Mouse (Mus musculus) A20 (cell line): Measurements from ENCODE around the gene Traf2.

Source experiments
- DNase-seq: peaks from one replicate; pipeline ENCODE4 v3.0.0-alpha.2; 2011; ENCODE audit warnings: low read depth, low spot score

Traf2 gene

GRCm38 (mm10) chr2:25546811-25547491 lies at the start of gene Traf2:
Gene Traf2, minus strand, starts transcription at chr2:25546940.
- DNase-seq = peak; percentile 99

DNA sequence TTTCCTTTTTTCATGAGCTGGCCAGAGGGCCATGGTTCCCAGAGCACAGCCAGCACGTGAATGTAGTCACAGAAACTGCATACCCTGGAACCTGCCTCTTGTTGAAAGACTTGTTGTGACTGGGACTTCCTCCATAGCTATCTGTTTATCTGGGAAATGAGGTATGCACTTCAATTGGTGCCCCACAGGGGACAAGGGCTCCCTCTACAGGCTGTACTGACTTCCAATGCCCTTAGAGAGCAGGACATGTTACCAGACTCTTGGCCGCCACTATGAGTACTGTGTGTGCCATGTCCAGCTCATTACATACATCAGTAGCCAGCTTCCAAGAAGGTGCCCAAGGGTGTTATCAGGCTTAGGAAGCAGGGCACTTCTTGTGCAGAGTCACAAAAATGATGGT lies 45.1 kb upstream of the Traf2 start:
- peak; percentile 48 for DNase-seq

- DNase-seq = no peak
These were observed 41.6 kb upstream of the Traf2 start for GRCm38 (mm10) chr2:25588227-25588907.

GRCm38 (mm10) chr2:25587290-25587689 lies 40.5 kb upstream of the Traf2 start:
- DNase-seq = no peak

DNA sequence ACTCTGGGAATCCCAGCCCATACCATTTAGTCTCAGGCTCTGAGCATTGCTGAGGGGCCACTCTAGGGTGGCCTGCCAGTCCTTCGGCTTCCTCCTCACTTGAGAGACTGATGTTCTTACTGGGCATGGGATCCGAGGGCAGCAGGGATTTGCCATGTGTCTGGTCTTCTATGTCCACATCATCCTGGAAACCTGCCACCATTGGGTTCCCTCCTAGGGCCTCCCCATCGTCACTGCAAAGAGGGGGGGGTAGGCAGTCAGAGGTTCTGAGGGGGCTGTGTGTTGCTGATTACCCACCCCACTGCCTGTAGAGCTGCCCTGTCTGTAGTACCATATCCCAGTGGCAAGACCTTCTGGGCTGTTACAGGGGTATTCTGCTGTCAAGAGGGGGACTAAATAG lies 38.9 kb upstream of the Traf2 start:
- no peak for DNase-seq

DNA sequence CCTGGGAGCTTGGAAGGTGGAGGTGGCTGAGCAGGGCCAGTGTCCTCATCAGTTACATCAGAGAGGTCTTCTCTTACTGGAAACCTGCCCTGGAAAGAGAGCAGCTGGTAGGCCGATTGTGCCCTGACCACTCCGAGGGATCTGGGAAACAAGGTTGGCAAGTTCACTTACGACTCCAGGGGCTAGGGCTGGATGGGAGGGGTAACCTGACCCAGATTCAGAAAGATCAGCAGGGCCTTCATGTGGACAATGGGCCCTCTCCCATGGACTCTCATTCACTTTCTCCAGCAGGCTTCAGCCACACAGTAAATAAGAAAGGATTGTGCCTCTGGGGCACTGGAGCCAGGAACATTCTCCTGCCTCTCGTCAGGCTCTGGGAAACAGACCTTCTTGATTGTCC lies 38.1 kb upstream of the Traf2 start:
- DNase-seq = no peak

DNA sequence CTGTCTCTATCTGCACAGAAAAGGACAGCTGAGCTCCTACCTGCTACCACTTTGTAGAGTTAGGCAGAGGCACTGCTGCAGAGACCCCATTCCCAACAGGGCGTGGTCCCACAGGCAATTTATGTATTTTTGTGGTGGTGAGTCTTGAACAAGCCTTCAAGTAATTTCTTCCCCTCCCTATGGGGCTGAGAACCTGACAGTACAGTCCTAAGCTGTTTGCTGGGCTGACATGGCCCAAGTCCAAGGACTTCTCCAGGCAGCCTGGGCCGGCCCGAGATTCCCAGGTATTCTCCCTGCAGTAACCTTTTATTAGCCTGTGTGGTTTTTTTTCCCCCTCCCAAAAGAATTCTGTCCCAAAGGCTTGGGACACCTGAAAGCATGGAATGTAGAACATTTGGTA lies 37.4 kb upstream of the Traf2 start:
- DNase-seq = no peak

DNA sequence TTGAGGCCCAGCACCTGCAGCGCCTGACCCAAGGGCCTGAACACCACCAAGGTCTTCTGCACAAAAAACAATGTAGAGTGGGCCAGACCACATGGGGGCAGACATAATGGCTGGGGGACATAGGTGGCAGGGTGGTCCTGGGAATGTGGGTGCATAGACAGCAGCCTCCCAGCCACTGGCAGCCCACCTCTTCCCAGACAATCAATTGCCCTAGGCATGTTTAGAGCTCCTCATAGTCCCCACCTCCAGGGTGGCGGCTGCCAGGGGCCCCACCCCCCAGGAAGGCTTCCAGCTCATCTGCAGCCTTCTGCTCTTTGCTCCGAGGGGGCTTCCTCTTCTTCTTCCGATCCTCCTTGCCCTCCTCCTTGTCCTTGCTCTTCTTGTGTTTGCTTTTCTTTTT lies 36.8 kb upstream of the Traf2 start:
- DNase-seq = no peak

- no peak for DNase-seq
These were observed 36.4 kb upstream of the Traf2 start for GRCm38 (mm10) chr2:25583120-25583481.

GRCm38 (mm10) chr2:25582466-25583119 lies 35.9 kb upstream of the Traf2 start:
- peak; percentile 22 for DNase-seq

DNA sequence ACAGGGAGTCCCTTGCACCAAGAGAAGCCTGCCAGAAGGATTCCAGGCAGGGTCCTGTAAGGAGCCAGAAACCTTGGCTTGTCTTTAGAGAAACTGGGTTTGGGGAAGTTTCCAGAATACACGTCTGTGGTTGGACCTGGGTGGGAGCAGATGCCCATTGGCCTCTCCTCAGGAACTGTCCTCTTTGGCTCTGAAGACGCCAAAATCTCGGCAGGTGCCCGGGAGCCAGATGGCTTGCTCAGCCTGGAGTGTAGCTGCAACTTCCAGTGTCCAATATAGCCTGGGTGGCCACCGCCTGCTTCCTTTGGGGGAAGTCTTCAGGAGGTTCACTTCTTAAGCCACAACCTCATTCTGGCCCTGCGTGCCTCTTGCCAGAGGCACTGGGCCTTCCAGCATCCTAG lies 35.2 kb upstream of the Traf2 start:
- peak; percentile 69 for DNase-seq

- DNase-seq = peak; percentile 83
These were observed 34.6 kb upstream of the Traf2 start, which contains the start of gene Ajm1 for GRCm38 (mm10) chr2:25581294-25581864. Gene Ajm1, minus strand, starts transcription at chr2:25581757.

- no peak for DNase-seq
These were observed 33.9 kb upstream of the Traf2 start for GRCm38 (mm10) chr2:25580621-25581101.

GRCm38 (mm10) chr2:25579737-25580460 lies 33.2 kb upstream of the Traf2 start:
- peak; percentile 56 for DNase-seq

DNA sequence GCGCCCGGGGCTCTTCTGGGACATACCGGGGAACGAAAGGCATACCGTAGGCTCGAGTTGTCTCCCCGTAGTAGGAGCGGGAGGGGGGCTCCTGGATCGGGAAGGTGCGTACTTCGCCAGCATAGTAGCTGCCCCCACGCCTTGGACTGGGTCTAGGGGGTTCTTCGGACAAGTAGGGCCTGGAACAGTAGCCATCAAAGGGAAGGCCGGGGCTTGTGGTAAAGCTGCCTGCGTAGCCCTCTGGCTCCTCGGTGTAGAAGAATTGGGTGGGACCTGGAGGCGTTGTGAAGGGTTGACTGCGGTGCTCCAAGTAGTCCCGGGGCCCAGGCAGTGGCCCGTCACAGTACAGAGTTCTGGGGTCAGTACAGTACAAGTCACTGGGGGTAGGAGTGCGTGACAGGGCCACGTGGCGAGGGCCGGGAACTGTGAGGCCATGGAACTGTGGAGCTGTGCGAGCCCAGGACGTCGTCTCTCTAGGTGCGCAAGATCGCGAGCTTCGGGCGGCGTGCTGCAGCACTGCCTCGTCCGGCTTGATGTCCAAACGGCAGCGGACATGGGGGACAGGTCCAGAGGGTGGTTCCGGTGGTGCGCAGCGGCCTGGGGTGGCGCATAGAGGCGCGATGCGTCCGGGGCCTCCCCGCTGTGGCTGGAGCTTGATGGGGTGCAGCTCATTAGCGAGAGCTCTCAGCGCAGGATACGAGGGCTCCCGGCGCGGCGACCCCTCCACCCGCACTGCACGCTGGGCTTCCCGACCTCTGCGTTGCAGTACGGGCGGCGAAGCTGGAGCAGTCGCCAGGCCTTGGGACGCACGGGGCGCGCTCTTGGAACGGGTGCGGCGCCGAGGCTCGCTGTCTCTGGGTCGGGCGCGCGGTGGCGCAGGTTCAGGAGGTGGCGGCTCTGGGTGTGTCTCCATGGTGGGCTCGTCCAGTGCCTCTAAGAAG lies 32.3 kb upstream of the Traf2 start:
- no peak for DNase-seq

- no peak for DNase-seq
These were observed 31.4 kb upstream of the Traf2 start for GRCm38 (mm10) chr2:25577951-25578795.

DNA sequence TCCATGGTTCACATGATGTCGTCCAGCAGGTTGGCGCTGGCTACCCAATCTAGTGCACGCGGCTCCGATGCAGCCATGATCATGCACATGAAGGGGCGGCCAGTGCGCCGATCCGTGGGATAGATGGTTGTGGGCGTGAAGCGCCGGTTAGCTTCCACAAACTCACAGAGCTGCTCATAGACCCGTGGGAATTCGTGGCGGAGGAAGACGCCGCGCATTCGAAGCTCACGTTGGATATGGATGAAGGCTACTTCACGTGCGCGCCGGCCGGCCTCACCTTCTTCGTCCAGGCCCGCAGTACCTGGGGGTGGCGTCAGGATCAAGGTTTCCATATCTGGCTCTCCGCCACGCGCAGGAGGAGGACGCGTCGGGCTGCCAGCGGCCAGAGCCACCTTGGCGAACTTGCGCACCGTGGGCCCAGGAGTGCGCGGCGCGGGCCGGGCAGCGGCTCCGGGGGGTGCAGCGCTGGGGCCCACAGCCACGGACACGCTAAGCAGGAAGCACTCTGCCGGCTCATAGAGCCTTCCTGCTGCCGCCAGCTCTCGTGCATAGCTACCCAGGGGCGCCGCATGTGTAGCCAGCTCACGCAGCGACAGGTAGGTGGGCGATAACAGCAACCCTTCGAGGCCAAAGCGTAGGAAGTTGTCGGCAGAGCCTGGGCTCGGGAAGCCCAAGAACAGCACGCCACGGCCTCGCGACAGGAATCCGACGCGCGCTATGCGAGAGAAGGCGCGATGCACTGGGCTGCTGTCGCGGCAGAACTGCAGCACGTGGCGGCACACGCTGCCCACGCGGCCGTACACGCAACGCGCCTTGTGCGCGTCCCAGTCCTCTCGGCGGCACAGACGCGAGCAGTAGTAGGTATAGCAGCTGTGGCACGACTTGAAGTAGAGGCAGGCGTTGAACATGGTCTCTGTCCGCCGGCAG lies 30.5 kb upstream of the Traf2 start:
- no peak for DNase-seq

DNA sequence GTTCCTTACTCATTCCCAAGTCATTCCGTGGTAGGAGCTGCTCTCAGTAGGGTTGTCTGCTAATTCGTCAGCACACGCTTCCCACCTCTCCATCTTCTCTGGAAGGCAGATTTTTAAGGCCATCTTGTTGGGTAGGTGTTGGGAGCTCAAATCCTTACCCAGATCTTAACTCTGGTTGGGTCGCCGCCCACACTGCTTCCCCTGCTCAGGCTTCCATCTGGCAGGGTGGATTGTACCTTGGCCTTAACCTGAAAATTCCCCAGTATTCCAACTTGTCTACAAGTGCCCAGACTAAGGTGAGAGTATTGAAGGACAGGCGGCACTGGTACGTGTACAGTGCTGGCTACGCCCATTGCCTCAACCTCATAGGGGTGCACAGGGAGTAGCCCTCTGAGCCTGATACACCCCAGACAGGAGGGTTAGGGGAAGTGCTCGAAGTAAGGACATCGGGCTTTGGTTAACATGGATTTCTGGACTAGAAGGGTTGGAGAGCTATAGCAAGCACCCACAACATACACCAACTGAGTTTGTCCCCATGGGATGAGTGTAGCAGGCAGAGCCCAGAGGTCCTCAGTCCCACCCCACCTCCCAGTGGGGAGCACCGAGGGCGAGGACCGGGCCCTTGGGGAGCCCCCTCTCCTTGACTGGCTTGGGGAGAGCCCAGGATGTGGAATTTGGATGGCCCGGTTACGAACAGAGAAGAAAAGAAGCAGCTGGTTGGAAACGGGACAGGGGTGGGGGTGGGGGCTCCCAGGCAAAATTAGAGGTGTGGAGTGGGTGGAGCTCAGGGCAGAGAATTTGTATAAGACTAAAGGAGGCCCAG lies 29.5 kb upstream of the Traf2 start:
- DNase-seq = no peak
